Mouse (Mus musculus): Measurements from ENCODE around the gene Mdfi. TPM values are rescaled to one million over a fixed set of nuclear protein-coding genes. Genes with fewer than 3 reads are reported as not detected.

Mdfi gene
- 15.7 and 26.1 TPM in 2 replicates for polyA plus RNA-seq (2014; fragmentation: Nextera tagmentation; extraction: Ambion mirVana)

DNA sequence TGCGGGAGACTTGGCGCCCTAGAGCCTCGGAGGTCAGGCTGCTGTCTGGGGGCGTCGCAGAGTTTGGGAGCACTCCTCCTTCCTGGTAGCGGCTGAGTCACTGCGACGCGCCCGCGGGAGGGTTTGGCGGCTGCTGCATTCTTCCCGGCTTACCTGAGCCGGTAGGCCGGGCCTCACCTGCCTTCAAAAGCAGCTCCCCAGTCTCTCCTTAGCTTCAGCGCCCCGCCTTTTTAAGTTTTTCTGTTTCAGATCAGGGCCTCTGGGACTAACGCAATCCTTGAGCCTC is at the start of gene Mdfi:
TSS of gene Mdfi (minus strand) at position 210 of the 286 bp plus-strand sequence.
- H3K9me3 ChIP-seq (ENCODE audit: control insufficient read depth, low read length) = no peaks in the 10 kb centered on the region
- peaks cover 17% of the 10 kb centered on the region for H3K27me3 ChIP-seq (ENCODE audit: control insufficient read depth, insufficient read depth, low read length)
- 5% methylated on average over 18 of the region's 18 CpGs for WGBS
- H3K4me3 ChIP-seq (ENCODE audit: low read length) = peak within 1 kb of the TSS; percentile 51
- ATAC-seq (ENCODE audit: low FRiP score, low TSS enrichment) = no peak
- H3K36me3 ChIP-seq (ENCODE audit: control insufficient read depth, insufficient read depth, low read length) = no peaks in the 10 kb centered on the region
- H3K9ac ChIP-seq (ENCODE audit: low read depth, low read length) = peak within 1 kb of the TSS; percentile 48
- H3K4me1 ChIP-seq (ENCODE audit: control insufficient read depth, insufficient read depth, low read length) = peaks cover 26% of the 10 kb centered on the region
- peak within 1 kb of the TSS; percentile 42; the same call in 1 of the 2 replicates for H3K27ac ChIP-seq (ENCODE audit: low read depth, low read length)
- H3K4me2 ChIP-seq (replicated peaks; ENCODE audit: low read depth, low read length) = peak within 1 kb of the TSS; percentile 53

DNA sequence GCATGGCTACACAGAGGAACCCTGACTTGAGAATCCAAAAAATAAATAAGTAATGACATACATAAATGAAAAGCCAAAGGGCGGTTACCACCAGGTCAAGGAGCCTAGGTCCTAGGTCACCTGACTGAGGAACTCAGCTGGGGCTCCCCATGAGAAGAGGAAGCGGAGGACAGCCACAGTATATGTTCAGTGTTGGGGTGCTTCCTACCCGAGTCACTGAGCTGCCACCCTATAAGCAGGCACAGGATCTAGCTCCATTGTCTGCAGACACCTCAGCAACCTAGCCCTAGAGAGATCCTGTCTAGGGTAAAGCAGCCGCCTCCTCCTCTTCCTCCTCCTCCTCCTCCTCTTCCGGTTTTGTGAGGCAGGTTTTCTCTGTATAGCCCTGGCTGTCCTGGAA is 48.6 kb upstream of the Mdfi start:
- H3K4me1 ChIP-seq (ENCODE audit: control insufficient read depth, insufficient read depth, low read length) = peaks cover 34% of the 10 kb centered on the region
- H3K27me3 ChIP-seq (ENCODE audit: control insufficient read depth, insufficient read depth, low read length) = no peaks in the 10 kb centered on the region
- no peaks in the 10 kb centered on the region for H3K9me3 ChIP-seq (ENCODE audit: control insufficient read depth, low read length)
- no peak overlapping the region for H3K9ac ChIP-seq (ENCODE audit: low read depth, low read length)
- peaks cover 28% of the 10 kb centered on the region; the same call in 1 of the 2 replicates for H3K36me3 ChIP-seq (ENCODE audit: control insufficient read depth, insufficient read depth, low read length)
- no peak for ATAC-seq (ENCODE audit: low FRiP score, low TSS enrichment)
- no peak overlapping the region for H3K4me3 ChIP-seq (ENCODE audit: low read length)
- H3K27ac ChIP-seq (ENCODE audit: low read depth, low read length) = no peak overlapping the region
- 84% methylated on average over 5 of the region's 5 CpGs for WGBS
- H3K4me2 ChIP-seq (replicated peaks; ENCODE audit: low read depth, low read length) = no peak overlapping the region

DNA sequence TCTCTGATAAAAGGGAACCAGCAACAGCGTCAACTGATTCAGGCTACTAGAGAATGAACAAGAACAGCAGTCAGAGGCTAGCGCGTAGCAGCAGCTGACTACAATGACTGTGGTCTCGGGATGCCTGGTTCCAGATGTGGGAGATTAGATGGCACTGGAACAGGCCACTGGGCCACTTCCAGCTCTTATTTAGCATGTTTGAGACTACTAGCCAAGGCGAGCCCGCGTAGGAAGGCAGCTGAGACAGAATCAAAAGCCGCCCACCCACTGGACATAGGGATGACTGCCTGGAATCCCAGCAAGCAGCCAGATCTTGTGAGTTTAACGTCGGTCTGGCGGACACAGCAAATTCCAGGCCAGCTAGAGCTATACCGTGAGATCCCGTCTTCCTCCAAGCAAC is 46.8 kb upstream of the Mdfi start:
- H3K4me2 ChIP-seq (replicated peaks; ENCODE audit: low read depth, low read length) = no peak overlapping the region
- H3K9ac ChIP-seq (ENCODE audit: low read depth, low read length) = no peak overlapping the region
- no peak for ATAC-seq (ENCODE audit: low FRiP score, low TSS enrichment)
- no peaks in the 10 kb centered on the region for H3K27me3 ChIP-seq (ENCODE audit: control insufficient read depth, insufficient read depth, low read length)
- no peaks in the 10 kb centered on the region for H3K9me3 ChIP-seq (ENCODE audit: control insufficient read depth, low read length)
- H3K4me1 ChIP-seq (ENCODE audit: control insufficient read depth, insufficient read depth, low read length) = peaks cover 27% of the 10 kb centered on the region
- H3K4me3 ChIP-seq (ENCODE audit: low read length) = no peak overlapping the region
- H3K27ac ChIP-seq (ENCODE audit: low read depth, low read length) = no peak overlapping the region
- H3K36me3 ChIP-seq (ENCODE audit: control insufficient read depth, insufficient read depth, low read length) = peaks cover 39% of the 10 kb centered on the region; the same call in 1 of the 2 replicates
- 79% methylated on average over 13 of the region's 13 CpGs for WGBS

DNA sequence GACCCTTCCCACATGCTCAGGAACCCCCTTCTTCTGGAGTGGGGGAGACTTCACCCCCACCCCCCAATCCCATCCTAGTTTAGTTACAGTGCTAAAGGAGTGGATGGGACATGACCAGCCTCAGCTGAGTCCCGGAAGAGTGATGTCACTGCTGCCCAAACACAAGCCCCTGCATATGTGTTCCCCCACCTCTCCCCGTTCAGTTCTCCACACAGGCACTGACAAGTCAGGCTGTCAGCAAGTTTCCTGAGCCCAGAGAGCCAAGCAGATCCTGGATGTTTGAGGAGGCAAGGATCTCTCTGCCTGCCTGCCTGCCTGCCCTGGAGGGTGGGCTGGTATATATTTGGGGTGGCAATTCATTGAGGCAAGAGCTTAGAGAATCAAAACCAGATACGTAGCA is 44.7 kb upstream of the Mdfi start:
- 0 out of 2 replicates have a peak, but pooled peaks have one; percentile 2 for ATAC-seq (ENCODE audit: low FRiP score, low TSS enrichment)
- peaks cover 27% of the 10 kb centered on the region for H3K4me1 ChIP-seq (ENCODE audit: control insufficient read depth, insufficient read depth, low read length)
- no peak overlapping the region for H3K4me2 ChIP-seq (replicated peaks; ENCODE audit: low read depth, low read length)
- H3K9ac ChIP-seq (ENCODE audit: low read depth, low read length) = no peak overlapping the region; the same call in 1 of the 2 replicates
- no peak overlapping the region for H3K27ac ChIP-seq (ENCODE audit: low read depth, low read length)
- no peak overlapping the region for H3K4me3 ChIP-seq (ENCODE audit: low read length)
- no peaks in the 10 kb centered on the region for H3K9me3 ChIP-seq (ENCODE audit: control insufficient read depth, low read length)
- 35% methylated on average over 3 of the region's 3 CpGs for WGBS
- H3K36me3 ChIP-seq (ENCODE audit: control insufficient read depth, insufficient read depth, low read length) = peaks cover 43% of the 10 kb centered on the region; the same call in 1 of the 2 replicates
- no peaks in the 10 kb centered on the region for H3K27me3 ChIP-seq (ENCODE audit: control insufficient read depth, insufficient read depth, low read length)

DNA sequence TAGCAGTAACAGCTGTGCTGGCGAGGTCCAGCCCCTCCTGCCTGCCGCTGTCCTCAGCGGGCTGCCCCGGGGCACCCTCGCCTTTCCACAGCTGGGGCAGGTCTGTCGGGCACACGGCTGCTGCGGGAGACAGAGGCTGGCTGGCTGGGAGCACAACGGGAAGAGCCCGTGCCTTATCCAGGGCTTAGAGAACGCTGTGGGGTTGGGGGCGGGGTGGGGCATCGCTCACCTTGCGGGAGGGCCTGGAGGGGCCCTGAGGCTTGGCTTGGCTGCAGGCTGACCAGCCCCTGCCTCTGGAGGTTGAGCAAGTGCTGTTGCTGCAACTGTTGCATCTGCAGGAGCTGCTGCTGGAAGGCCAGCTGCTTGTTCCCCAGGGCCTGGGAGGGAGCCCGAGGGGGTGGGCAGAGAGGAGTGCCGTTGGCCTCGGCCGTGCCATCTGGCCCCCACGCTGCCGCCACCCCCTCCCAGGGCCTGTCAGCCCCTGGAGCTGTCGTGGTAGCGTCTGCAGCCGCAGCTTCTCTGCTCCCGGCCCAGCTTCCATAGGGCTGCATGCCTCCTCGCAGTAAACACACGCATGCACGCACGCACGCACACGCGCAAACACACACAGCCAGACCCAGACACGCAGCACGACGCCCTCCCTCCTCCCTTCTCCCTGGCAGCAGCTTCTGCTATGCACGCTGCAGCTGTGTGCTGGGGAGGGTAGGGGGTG is 44.0 kb upstream of the Mdfi start:
- no peak overlapping the region; the same call in 1 of the 2 replicates for H3K4me2 ChIP-seq (replicated peaks; ENCODE audit: low read depth, low read length)
- H3K27me3 ChIP-seq (ENCODE audit: control insufficient read depth, insufficient read depth, low read length) = no peaks in the 10 kb centered on the region
- no peak overlapping the region; the same call in 1 of the 2 replicates for H3K9ac ChIP-seq (ENCODE audit: low read depth, low read length)
- 28% methylated on average over 32 of the region's 35 CpGs for WGBS
- H3K9me3 ChIP-seq (ENCODE audit: control insufficient read depth, low read length) = no peaks in the 10 kb centered on the region
- H3K4me1 ChIP-seq (ENCODE audit: control insufficient read depth, insufficient read depth, low read length) = peaks cover 27% of the 10 kb centered on the region
- 0 out of 2 replicates have a peak, but pooled peaks have one; percentile 16 for ATAC-seq (ENCODE audit: low FRiP score, low TSS enrichment)
- no peak overlapping the region for H3K4me3 ChIP-seq (ENCODE audit: low read length)
- H3K27ac ChIP-seq (ENCODE audit: low read depth, low read length) = no peak overlapping the region
- peaks cover 37% of the 10 kb centered on the region; the same call in 1 of the 2 replicates for H3K36me3 ChIP-seq (ENCODE audit: control insufficient read depth, insufficient read depth, low read length)

DNA sequence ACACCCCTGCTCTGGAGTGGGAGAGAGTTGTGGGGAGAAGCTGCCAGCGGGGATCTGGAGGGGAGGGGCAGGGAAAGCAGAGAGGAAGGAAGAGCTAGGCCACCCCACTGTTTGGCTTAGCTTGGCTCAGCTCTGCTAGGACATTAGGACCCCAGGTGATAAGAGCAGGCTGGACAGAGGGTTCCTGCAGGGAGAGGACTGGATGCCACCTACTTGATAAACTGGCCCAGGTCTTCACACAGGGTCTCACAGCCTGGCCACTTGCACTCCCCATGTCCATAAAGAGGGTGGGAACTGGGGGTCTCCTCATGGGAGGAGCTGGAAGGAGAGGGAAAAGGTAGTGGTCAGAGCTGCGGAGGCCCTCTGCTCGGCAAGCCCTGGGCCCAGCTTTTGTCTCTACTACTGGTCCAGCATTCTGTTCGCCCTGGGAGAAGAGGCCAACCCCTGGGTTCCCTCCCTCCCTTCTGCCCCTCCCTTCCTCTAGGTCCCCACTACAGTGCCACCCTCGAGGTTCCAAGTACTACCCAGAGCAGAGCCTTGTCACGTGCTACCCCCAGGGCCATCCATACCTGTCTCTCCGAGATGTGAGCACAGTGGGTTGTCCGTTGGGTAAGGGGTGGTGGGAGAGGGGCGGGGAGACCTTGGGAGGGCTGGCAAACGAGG is 43.4 kb upstream of the Mdfi start:
- Histone ChIP-seq H3K4me3 (ENCODE audit: low read length) (no peak overlapping the region), H3K4me1 (ENCODE audit: control insufficient read depth, insufficient read depth, low read length) (peaks cover 27% of the 10 kb centered on the region), H3K4me2 (replicated peaks; ENCODE audit: low read depth, low read length) (no peak overlapping the region), H3K36me3 (ENCODE audit: control insufficient read depth, insufficient read depth, low read length) (peaks cover 39% of the 10 kb centered on the region; the same call in 1 of the 2 replicates), H3K9ac (ENCODE audit: low read depth, low read length) (no peak overlapping the region), H3K27ac (ENCODE audit: low read depth, low read length) (no peak overlapping the region), H3K9me3 (ENCODE audit: control insufficient read depth, low read length) (no peaks in the 10 kb centered on the region), H3K27me3 (ENCODE audit: control insufficient read depth, insufficient read depth, low read length) (no peaks in the 10 kb centered on the region)
- 42% methylated on average over 10 of the region's 10 CpGs for WGBS
- no peak for ATAC-seq (ENCODE audit: low FRiP score, low TSS enrichment)

DNA sequence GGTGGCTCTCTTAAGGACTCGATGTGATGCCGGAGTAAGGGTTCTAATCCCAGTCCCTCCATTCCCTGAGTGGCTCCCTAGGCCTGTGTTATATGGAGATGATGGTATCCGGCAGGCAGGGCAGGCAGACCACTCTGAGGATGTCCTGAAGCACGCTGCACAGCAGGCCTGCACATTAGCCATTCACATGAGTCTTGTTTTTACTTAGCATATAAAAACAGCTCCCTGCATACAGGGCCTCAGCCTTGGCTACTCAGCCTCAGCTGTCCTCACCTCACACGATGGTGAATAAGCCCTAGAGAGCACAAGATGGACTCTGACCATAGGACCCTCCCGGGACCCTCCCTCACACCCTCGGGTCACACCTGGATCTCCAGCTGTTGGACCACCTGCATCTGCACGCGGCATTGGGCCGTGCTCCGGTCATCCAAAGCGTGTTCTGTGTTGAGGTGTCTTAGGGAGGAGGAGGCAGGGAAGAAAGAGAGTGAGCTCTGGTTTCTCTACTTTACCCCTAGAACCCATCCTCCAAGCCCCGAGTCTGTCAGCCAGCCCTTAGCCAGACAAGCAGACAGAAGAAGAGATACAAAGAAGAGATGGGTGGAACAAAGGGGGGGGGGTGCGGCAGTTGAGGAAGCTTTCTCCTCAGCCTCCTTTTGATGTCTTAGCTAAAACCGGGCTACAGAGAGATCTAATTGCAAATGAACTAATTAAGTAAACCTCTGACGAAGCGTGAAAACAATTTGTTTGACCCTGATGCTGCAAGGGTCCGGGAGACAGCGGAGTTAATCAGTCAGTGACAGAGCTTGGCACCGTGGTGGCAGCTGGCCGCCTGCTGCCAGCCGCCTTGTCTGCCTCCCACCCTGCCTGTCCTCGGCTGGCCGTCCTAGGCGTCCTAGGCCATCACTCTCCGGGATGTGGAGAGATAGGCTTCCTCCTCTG is 42.6 kb upstream of the Mdfi start:
- Histone ChIP-seq H3K27ac (ENCODE audit: low read depth, low read length) (no peak overlapping the region), H3K9ac (ENCODE audit: low read depth, low read length) (no peak overlapping the region), H3K4me2 (replicated peaks; ENCODE audit: low read depth, low read length) (no peak overlapping the region), H3K4me1 (ENCODE audit: control insufficient read depth, insufficient read depth, low read length) (peaks cover 27% of the 10 kb centered on the region), H3K36me3 (ENCODE audit: control insufficient read depth, insufficient read depth, low read length) (peaks cover 44% of the 10 kb centered on the region; the same call in 1 of the 2 replicates), H3K27me3 (ENCODE audit: control insufficient read depth, insufficient read depth, low read length) (no peaks in the 10 kb centered on the region), H3K4me3 (ENCODE audit: low read length) (no peak overlapping the region), H3K9me3 (ENCODE audit: control insufficient read depth, low read length) (no peaks in the 10 kb centered on the region)
- 35% methylated on average over 26 of the region's 26 CpGs for WGBS
- ATAC-seq (ENCODE audit: low FRiP score, low TSS enrichment) = peak; percentile 32

DNA sequence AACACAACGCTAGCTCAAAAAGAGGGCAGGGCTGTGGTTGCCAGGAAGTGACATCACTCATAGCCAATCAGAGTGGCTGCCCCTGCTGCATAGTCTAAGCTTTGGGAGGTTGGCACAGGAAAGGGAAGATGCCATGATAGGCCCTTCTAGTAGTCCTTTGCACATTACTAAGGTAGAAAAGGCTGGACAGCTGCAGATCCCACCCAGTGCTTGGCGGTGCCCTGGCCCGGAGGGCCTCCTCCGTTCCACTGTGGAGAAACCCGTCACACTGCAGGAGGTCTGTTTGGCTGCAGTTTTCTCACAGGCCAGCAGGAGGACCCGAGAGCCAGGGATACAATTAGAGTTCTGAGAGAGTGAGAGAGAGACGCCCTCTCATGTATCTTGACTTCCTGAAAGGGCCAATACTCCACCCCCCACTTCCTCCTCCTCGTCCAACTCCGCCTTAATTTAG is 38.9 kb upstream of the Mdfi start:
- ATAC-seq (ENCODE audit: low FRiP score, low TSS enrichment) = peak; percentile 40
- H3K4me1 ChIP-seq (ENCODE audit: control insufficient read depth, insufficient read depth, low read length) = peaks cover 11% of the 10 kb centered on the region
- no peak overlapping the region for H3K9ac ChIP-seq (ENCODE audit: low read depth, low read length)
- H3K4me3 ChIP-seq (ENCODE audit: low read length) = no peak overlapping the region
- no peak overlapping the region for H3K4me2 ChIP-seq (replicated peaks; ENCODE audit: low read depth, low read length)
- H3K27me3 ChIP-seq (ENCODE audit: control insufficient read depth, insufficient read depth, low read length) = no peaks in the 10 kb centered on the region
- WGBS = 14% methylated on average over 9 of the region's 9 CpGs
- no peaks in the 10 kb centered on the region for H3K9me3 ChIP-seq (ENCODE audit: control insufficient read depth, low read length)
- H3K27ac ChIP-seq (ENCODE audit: low read depth, low read length) = no peak overlapping the region
- peaks cover 67% of the 10 kb centered on the region for H3K36me3 ChIP-seq (ENCODE audit: control insufficient read depth, insufficient read depth, low read length)

All from kidney, embryonic 14.5 days (tissue).